Mouse (Mus musculus) spleen, postnatal 4 days (tissue): ENCODE results near the gene 1700067K01Rik.
A peak's percentile ranks its signal among the peaks of the same experiment; 100 is the strongest.

ENCODE experiments used
- DNase-seq, 2 experiments: peaks; one replicate each; pipeline ENCODE4 v3.0.0; 2022; ENCODE audit warnings: low spot score in 2 of 2

The 1700067K01Rik gene

DNA sequence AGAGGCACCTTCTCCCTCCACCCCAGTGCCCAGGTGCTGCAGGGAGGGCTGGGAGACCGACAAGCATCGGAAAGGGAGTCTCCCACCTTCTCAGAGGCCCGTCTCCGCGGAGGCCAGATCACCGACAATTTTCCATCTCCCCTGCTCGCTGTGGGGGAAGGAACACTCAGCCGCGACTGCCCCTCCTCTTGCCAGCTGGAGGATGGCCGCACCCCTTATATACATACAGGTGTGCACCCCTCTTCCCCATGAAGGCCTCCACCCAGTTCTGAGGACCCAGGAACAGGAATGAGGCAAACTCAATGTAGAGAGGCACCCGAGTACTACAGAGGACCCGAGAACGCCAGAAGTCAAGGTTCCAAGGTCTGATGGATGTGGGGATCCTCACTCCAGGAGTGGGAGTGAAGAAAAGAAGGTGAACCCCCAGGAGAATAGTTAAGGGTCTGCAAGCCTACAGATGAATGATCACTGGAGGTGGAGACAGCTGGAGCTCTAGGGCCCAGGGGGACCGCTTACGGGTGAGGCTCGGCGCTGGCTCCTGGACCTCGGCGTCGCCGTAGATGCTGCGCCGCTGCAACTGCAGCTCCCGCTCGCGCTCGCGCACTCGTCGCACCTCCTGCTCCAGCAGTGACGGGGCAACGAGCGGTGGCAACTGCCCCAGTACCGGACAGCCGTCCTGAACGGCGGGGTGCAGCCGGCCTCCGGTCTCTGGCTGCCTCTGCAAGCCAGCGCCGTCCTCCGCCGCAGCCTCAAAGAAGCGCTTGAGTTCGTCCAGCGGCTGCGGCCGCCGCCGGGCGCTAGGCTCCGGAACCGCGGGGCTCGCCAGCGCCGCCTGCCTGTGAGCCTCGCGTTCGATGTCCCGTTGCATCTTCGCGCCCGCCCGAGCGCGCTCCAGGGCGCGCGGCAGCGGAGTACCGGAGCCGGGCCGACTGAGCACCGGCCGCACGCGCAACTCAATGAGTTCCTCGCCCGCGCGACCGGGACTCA is 9.6 kb downstream of the 1700067K01Rik start:
- DNase-seq, result peak; percentile 67 to 89

GRCm38 (mm10) chr8:84011705-84012498 is 10.6 kb downstream of the 1700067K01Rik start, which contains the start of gene 2210011C24Rik:
Gene 2210011C24Rik, minus strand, starts transcription at chr8:84012171.
- no peak for DNase-seq

DNA sequence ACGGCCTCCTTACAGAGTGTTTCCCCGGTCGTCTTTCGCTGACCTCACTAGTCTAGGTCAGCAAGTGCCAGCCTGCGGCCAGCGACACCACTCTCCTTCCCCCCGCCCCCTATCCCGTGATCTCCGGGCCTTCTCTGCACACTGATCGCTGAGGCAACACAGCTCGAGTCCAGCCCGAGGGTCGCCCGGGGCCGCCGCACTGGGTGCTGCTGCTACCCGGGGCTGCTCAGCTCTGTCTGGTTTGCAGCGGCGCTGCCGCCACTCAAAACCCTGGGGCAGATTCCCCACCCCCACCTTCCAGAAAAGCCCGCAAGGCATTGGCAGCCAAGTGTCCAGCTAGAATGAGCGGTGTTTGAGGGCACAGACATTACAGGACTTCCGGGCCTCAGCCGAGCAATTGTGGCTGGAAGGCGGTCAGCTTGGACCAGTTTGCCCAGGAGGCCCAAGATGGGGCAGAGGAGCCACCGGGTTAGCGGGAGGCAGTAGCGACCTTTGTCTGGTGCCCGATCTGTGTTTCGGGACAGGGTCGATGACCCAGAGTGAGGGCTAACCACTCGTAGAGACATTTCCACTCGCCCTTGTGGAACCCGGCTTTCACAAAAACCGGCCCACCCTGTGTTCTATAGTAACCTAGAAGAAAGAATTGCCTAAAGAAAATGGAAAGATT is 11.3 kb downstream of the 1700067K01Rik start:
- no peak for DNase-seq

DNA sequence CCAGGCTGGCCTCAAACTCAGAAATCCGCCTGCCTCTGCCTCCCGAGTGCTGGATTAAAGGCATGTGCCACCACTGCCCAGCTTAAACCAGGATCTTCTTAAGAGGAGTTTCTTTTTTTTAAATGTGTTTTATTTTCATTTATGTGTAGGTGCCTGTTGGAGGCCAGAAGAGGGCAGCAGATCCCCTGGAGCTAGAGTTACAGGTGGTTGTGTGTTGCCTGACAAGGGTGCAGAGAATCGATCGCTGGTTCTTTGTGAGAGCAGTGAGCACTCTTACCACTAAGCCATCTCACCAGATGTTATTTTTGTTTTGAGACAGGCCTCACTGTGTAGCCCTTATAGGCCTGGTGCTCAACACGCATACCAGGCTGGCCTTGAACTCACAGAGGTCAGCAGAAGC is 14.5 kb downstream of the 1700067K01Rik start:
- DNase-seq, result no peak

DNA sequence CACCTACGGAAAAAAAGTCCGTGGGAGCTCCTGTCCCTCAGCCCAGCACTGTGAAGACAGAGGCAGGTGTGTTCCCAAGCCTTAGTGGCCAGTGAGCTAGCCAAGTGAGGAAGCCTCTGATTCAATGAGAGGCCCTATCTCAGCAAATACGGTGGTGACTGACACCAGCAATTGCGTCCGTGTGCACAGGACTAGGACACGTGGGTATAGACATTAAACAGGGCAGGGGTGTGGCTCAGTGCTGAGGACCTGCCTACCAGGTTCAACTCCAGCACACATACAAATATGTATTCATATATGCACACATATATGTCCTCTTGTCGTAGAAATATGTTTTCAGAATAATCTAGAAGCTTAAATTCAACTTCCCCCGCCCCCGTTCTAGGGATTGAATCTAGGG is 18.4 kb downstream of the 1700067K01Rik start:
- no peak for DNase-seq

DNA sequence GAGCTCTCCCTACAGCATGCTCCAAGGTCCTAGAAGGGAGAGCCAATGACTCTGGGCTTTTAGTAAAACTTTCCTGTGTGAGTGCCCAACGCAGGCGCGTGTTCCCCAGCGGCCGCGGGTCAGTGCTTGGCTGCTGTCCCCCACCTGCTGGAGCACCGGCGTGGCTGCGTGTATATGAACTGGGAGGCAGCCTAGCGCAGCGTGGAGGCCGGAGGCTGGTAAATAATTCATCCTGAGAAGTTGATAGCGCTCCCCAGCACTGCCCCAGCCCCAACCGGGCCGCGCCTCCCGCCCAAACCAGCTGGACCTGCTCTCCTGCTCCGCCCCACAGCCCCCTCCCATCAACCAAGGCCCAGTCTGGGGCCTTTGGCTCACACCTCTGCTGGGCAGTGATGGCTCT is 19.8 kb downstream of the 1700067K01Rik start, which contains the start of gene Palm3:
Palm3 (plus strand) TSS at position 376 of the 400 bp plus-strand sequence.
- no peak for DNase-seq

- no peak for DNase-seq
Observed at GRCm38 (mm10) chr8:84021569-84021968, 20.3 kb downstream of the 1700067K01Rik start.

- DNase-seq, result no peak
Observed at GRCm38 (mm10) chr8:84023085-84023484, 21.8 kb downstream of the 1700067K01Rik start.

GRCm38 (mm10) chr8:84023631-84024030 is 22.3 kb downstream of the 1700067K01Rik start:
- no peak for DNase-seq

DNA sequence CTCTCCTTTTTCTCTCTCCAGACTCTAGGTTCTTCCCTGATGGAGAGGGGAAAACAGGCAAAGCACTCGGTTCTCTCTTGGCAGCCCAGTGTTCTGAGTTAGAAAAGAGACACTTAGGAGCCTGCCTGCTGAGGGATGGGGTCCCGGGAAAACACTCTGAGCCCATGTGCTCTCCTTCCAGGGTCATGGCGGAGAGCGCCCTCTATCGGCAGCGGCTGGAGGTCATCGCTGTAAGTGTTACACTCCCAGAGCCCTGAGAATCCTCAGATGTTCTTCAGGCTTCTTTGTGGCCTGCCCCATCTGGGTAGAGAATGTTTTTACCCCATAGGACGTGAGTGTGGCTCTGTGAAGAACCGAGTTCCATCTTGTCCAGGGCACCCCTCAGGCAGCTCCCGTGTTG is 22.9 kb downstream of the 1700067K01Rik start:
- DNase-seq, result peak; percentile 54 to 88

DNA sequence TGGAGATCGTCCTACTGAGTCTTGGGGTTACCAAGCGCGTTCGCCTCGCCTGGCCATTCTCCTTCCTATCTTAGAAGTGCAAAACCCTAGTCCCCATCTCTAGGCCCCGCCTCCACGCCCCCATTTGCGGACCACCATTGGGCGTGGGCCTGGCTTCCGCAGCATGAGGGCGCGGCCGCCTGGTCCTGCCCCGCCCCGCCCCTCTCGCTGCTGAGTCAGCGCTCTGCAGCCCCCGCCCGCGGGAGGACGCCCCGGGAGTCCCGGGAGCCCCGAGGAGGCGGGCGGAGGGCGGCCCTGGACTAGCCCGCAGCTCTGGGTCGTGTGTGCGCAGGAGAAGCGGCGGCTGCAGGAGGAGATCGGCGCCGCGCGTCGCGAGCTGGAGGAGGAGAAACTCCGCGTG is 24.6 kb downstream of the 1700067K01Rik start:
- DNase-seq, result peak; percentile 42 to 72

DNA sequence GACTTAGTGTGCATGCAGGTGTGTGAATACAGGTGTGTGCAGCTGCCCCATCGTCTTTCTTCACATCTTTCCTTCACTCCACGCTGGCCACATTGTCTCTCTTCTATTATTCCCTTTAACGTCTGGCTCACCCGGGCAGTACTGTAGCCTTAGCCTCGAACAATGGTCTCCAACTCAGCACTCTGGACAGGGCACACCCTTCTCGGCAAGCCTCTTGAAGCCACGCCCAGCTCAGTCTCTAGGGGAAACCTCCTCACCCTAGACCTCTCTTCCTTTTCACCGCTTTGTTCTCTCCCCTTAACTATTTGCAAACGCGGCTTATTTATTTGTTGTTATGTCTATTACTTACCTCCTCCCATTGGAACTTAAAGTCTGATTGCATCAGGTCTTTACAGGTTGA is 26.1 kb downstream of the 1700067K01Rik start:
- peak in 1 of 2 experiments; percentile 40 for DNase-seq

DNA sequence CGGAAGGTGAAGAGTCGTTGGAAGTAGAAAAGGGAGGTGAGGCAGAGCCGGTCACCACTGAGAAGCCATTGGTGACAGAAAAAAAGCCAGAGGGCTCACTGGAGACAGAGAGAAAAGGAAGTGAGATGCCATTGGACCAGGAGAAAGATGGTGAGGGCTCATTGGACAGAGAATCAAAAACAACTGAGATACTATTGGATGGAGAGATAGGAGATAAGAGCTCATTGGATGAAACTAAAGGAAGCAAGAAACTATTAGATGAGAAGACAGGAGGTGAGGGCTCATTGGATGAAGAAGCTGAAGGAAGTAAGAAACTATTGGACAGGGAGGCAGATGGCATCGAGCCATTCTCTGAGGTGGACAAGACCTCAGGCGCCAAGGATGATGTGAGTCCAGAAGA is 28.0 kb downstream of the 1700067K01Rik start:
- no peak for DNase-seq

- DNase-seq, result no peak
Observed at GRCm38 (mm10) chr8:84032777-84033176, 31.5 kb downstream of the 1700067K01Rik start.

DNA sequence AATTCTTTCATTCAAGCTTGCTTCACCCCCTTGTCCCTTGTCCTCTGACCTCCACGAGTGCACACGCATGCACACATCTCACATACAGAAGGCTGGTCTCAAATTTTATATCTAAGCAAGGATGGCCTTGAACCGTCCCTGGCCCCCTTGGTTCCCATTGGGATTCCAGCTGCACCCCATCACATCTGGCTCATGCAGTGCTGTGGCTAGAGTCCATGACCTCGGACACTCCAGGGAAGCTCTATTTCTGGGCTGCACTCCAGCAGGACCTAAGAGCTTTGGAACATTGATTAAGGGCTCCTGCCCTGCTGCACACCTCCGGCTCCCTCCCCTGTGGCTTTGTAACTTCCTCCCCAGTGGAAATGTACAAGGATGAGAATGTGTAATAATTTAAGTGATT is 36.7 kb downstream of the 1700067K01Rik start:
- DNase-seq, result no peak

DNA sequence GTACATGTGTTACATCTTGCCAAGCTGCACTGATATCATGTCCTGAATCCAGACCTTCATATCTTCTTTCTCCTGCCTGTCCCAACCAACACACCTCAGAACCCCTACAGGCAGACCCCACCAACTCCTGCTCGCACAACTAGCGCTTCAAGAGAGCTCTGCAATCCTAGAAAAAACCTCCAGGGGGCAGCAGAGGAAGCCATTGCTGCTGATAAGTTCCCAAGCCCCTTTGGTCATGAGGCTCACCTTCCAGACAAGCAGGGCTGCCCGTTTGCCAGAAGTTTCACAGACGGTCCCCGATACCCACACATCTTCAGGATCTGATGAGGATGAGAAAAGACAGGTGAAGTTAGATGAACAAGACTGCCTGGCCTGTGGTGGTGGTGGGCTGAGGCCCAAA is 37.7 kb downstream of the 1700067K01Rik start:
- peak; percentile 69 to 87 for DNase-seq

GRCm38 (mm10) chr8:84042066-84042947 is 41.0 kb downstream of the 1700067K01Rik start, which contains the start of gene Il27ra:
Gene Il27ra, minus strand, starts transcription at chr8:84042589.
- peak; percentile 49 to 78 for DNase-seq

DNA sequence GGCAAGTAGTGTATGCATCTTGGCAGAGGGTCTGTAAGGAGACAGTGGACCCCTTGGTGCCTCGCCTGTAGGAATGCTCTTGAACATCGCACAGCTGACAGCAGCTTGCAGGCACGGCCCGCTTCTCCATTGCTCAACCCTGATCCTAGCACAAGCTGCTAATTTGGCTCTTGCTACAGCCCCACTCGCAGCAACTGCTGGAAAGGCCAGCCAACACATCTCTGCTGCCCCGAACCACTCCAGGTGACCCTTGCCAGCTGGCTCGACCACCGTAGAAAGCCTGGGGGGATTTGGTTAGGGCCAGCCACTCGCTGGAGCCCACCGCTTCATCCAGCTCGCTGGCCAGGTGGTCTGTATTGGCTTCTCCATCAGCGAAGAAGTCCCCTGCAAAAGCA is 41.6 kb downstream of the 1700067K01Rik start:
- DNase-seq, result no peak

GRCm38 (mm10) chr8:84044103-84044502 is 42.8 kb downstream of the 1700067K01Rik start:
- DNase-seq, result no peak

DNA sequence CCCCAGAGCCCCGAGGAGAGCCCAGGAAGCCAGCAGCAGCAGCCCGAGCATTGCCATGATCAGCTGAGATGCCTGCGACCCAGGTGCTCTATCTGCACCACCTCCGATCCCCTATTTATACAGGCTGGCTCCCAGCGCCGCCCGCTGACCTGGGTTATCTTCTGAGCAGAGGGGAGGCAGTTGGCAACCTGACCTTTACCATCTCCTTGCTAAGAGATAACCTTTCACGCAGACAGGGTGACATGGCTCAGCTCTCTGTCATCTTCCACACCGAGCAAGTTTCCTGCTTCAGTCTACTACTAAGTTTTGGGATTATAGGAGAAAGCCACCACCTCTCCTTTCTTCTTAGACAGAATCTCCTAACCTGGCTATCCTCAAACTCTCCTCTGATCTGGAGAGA is 43.6 kb downstream of the 1700067K01Rik start, which contains the start of gene Rln3:
Rln3 (minus strand) TSS at position 101 of the 400 bp plus-strand sequence.
- no peak for DNase-seq

GRCm38 (mm10) chr8:84046505-84046904 is 45.2 kb downstream of the 1700067K01Rik start:
- no peak for DNase-seq
